Mouse (Mus musculus) neural tube, embryonic 13.5 days (tissue): ENCODE measurements around the gene Aplf. TPM values are rescaled to one million over a fixed set of nuclear protein-coding genes. Genes with fewer than 3 reads are reported as not detected.

Experiments used
- ATAC-seq: fragments of 200-750 bp; cut with Nextera tagmentation; 2 replicates; pipeline ENCODE4 v1.8.0; 2017; ENCODE audit warnings: low read depth, mild to moderate bottlenecking, moderate TSS enrichment, moderate library complexity
- H3K27ac ChIP-seq: fragments of 300-500 bp; sonication (generic); replicated peaks from 2 replicates; pipeline ENCODE4 v1.5.1; 2015; ENCODE audit warnings: moderate library complexity, mild to moderate bottlenecking, inconsistent platforms
- H3K27me3 ChIP-seq: fragments of 300-500 bp; sonication (generic); 2 replicates; pipeline ENCODE4 v1.6.1; 2015; ENCODE audit warnings: mild to moderate bottlenecking, inconsistent platforms
- H3K36me3 ChIP-seq: fragments of 300-500 bp; sonication (generic); 2 replicates; pipeline ENCODE4 v1.6.1; 2015; ENCODE audit warnings: mild to moderate bottlenecking, inconsistent platforms
- H3K4me1 ChIP-seq: fragments of 300-500 bp; sonication (generic); replicated peaks from 2 replicates; pipeline ENCODE4 v1.6.1; 2015; ENCODE audit warnings: inconsistent platforms
- H3K4me2 ChIP-seq: fragments of 300-500 bp; sonication (generic); 2 replicates; pipeline ENCODE4 v1.6.1; 2015; ENCODE audit warnings: inconsistent platforms, mild to moderate bottlenecking, moderate library complexity
- H3K4me3 ChIP-seq: fragments of 300-500 bp; sonication (generic); 2 replicates; pipeline ENCODE4 v1.5.1; 2015; ENCODE audit warnings: mild to moderate bottlenecking, inconsistent platforms
- H3K9ac ChIP-seq: fragments of 300-500 bp; sonication (generic); 2 replicates; pipeline ENCODE4 v1.6.1; 2015; ENCODE audit warnings: moderate library complexity, mild to moderate bottlenecking, inconsistent platforms
- H3K9me3 ChIP-seq: fragments of 300-500 bp; sonication (generic); 2 replicates; pipeline ENCODE4 v1.6.1; 2016; ENCODE audit warnings: inconsistent platforms
- WGBS: fragments of 180-500 bp; shearing (Covaris S2); methylation state at CpG from one replicate; pipeline ENCODE4 v1.1.7; 2015; 5-methylcytosine and 5-hydroxymethylcytosine counted together
- polyA plus RNA-seq: library from polyadenylated mRNA; unstranded; fragments of >200 nt; fragmentation: Nextera tagmentation; extraction: Ambion mirVana; gene quantifications from 2 replicates; pipeline ENCODE4 v1.2.1, GENCODE M21; 2015

Aplf gene
- polyA plus RNA-seq, 1 experiment from 2014 or later: 8.9 TPM

GRCm38 (mm10) chr6:87582456-87582855 lies 89.5 kb downstream of the Aplf start:
- H3K4me1 ChIP-seq: peaks cover 11% of the 10 kb centered on the region; the same call in 1 of the 2 replicates
- WGBS: 77% methylated on average over 6 of the region's 6 CpGs

GRCm38 (mm10) chr6:87581581-87581980 lies 90.4 kb downstream of the Aplf start:
- Histone ChIP-seq H3K4me2 (no peak overlapping the region), H3K4me3 (no peak overlapping the region), H3K4me1 (peaks cover 2% of the 10 kb centered on the region; the same call in 1 of the 2 replicates), H3K36me3 (peaks cover 4% of the 10 kb centered on the region; the same call in 1 of the 2 replicates), H3K27me3 (no peaks in the 10 kb centered on the region), H3K9me3 (no peaks in the 10 kb centered on the region), H3K27ac (no peak overlapping the region), H3K9ac (no peak overlapping the region)
- WGBS: 90% methylated on average over 18 of the region's 18 CpGs
- ATAC-seq: no peak

More at GRCm38 (mm10) chr6:87582456-87582855, 89.5 kb downstream of the Aplf start:
- Histone ChIP-seq H3K27me3 (no peaks in the 10 kb centered on the region), H3K27ac (no peak overlapping the region), H3K9me3 (no peaks in the 10 kb centered on the region), H3K4me2 (no peak overlapping the region), H3K9ac (no peak overlapping the region), H3K36me3 (peaks cover 4% of the 10 kb centered on the region; the same call in 1 of the 2 replicates), H3K4me3 (no peak overlapping the region)
- ATAC-seq: no peak

DNA sequence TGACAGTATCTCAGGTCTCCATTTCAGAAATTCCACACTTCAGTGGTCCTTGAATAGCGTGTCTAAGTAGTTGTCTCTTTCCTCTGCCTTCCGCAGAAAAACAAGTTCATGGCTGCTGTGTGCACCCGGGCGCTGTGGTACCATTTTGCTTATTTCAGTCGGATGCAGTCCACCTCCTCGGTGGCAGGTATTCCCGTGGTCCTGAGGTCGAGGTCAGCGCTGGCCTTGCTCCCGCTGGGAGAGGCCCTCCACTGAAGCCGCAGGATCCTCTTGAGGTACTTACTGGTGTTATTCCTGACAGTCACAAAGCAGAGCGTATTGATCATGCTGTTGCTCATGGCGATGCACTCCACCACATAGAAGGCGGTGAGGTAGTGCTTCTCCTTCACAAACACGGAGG lies 90.9 kb downstream of the Aplf start:
- H3K4me2 ChIP-seq: no peak overlapping the region
- no peaks in the 10 kb centered on the region for H3K9me3 ChIP-seq
- H3K4me1 ChIP-seq: no peaks in the 10 kb centered on the region; the same call in 1 of the 2 replicates
- H3K4me3 ChIP-seq: no peak overlapping the region
- ATAC-seq: no peak
- no peak overlapping the region for H3K9ac ChIP-seq
- no peak overlapping the region for H3K27ac ChIP-seq
- H3K36me3 ChIP-seq: peaks cover 4% of the 10 kb centered on the region; the same call in 1 of the 2 replicates
- H3K27me3 ChIP-seq: no peaks in the 10 kb centered on the region
- 85% methylated on average over 15 of the region's 15 CpGs for WGBS

Other genes with a start within 250 kb of the Aplf start
- gene Bmp10, start 243.2 kb downstream of the Aplf start, polyA plus RNA-seq: not detected in 2 replicates
- 4.9 TPM in 2 replicates for gene Arhgap25, start 138.9 kb downstream of the Aplf start, polyA plus RNA-seq
- 5.3 and 5.7 TPM in 2 replicates for gene Prokr1, start 81.5 kb downstream of the Aplf start, polyA plus RNA-seq
- gene Efcc1, start 58.7 kb upstream of the Aplf start, polyA plus RNA-seq: 4.3 TPM in 2 replicates
- gene Gp9, start 105.9 kb upstream of the Aplf start, polyA plus RNA-seq: 0.94 and 1.1 TPM in 2 replicates
- 8.8 and 9.2 TPM in 2 replicates for gene Rab43, start 140.0 kb upstream of the Aplf start, polyA plus RNA-seq
- gene Gm45140, start 163.6 kb upstream of the Aplf start, polyA plus RNA-seq: 3.0 and 4.5 TPM in 2 replicates
- gene Isy1, start 166.6 kb upstream of the Aplf start, polyA plus RNA-seq: 28.9 and 31.0 TPM in 2 replicates
- gene Cnbp, start 178.9 kb upstream of the Aplf start, polyA plus RNA-seq: 571 and 620 TPM in 2 replicates
- gene Copg1, start 215.6 kb upstream of the Aplf start, polyA plus RNA-seq: 166 and 172 TPM in 2 replicates
- 34.1 and 34.9 TPM in 2 replicates for gene Hmces, start 241.7 kb upstream of the Aplf start, polyA plus RNA-seq